ENCODE assay signal across 23 mouse cellular contexts in the genomic region with DNA sequence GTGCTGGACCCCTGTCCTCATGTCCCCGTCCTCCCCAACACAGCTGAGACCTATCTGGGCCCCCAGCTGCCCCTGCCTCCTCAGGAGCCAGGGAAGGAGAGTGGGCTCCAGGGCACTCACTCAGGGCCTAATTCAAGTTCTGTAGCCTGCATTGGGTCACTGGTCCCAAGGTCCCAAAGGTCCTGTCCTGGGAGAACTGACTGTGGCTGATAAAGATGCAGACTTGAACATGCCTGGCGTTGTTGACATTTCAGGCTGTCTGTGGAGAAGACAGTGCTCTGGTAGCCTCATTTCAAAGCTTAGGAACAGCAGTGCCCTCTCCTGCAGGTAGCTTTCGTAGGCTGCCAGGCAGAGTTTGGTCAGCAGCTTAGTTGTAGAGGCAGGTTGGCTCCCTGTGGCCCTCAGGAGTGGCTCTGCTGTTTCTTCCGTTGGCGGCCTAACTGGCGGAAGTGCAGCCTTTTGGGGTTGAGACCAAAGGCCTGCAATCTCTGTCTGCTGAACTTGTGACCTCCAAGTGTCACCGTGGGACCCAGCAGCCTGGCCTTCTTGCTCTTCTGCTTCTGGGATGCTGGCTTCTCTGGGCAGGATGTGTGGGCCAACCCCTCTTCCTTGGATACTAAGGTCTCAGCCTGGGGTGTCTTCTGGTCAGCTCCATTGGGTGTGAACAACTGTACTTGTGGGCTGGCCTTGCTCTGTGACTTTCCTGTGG. TPM values are rescaled to one million over a fixed set of nuclear protein-coding genes. Genes with fewer than 3 reads are reported as not detected.
A peak's percentile ranks its signal among the peaks of the same experiment; 100 is the strongest.
DNase-seq lines count a peak whose midpoint lies in the region; ATAC-seq and TF ChIP-seq lines count a peak whose summit lies in the region.
"Had no signal": no experiment of that assay in that cellular context is flagged by ENCODE, and none has a peak within 500 bp of the region (broad histone marks: within the 10 kb centered on the region; RNA-seq: fewer than 3 reads in every experiment).

No protein-coding gene starts in this region.

- TF ChIP-seq CTCF in heart, postnatal 0 days (IDR thresholded peaks at IDR 0.05; ENCODE audit: low read depth), result no peak
- no peak for TF ChIP-seq CTCF in MEL (IDR thresholded peaks at IDR 0.05 in 2 of 3, conservative IDR thresholded peaks at IDR 0.05 in 1 of 3; ENCODE audit: control insufficient read depth in 1 of 3, insufficient read depth in 1 of 3, low read depth in 2 of 3, low read length in 3 of 3, poor library complexity in 1 of 3, severe bottlenecking in 1 of 3)

- H3K9me3 ChIP-seq in heart, postnatal 0 days (replicated peaks; ENCODE audit: control insufficient read depth, low read length), result no peaks in the 10 kb centered on the region
- H3K9me3 ChIP-seq in MEL (replicated peaks; ENCODE audit: insufficient read depth, low read length), result no peaks in the 10 kb centered on the region
- H3K9me3 ChIP-seq: G1E; hindbrain, embryonic 13.5 days; limb, embryonic 10.5 days had no signal

- no peak overlapping the region for H3K4me2 ChIP-seq in heart, postnatal 0 days (ENCODE audit: low read depth, low read length)
- H3K4me2 ChIP-seq: hindbrain, embryonic 13.5 days had no signal

- 52% methylated on average over 7 of the region's 7 CpGs for whole genome bisulfite sequencing in heart, postnatal 0 days

- no peak overlapping the region for H3K9ac ChIP-seq in heart, postnatal 0 days (replicated peaks; ENCODE audit: low read depth, low read length)
- no peak overlapping the region for H3K9ac ChIP-seq in MEL (ENCODE audit: control insufficient read depth, low read depth, low read length, poor library complexity, severe bottlenecking)
- H3K9ac ChIP-seq: hindbrain, embryonic 13.5 days; liver, embryonic 14.5 days had no signal

- H3K79me2 ChIP-seq in MEL (ENCODE audit: control insufficient read depth, insufficient read depth, low read length, poor library complexity), result no peaks in the 10 kb centered on the region

- DNase-seq in heart, adult 11 months, result peak; percentile 85
- no peak for DNase-seq in heart, adult 8-10 months (ENCODE audit: low spot score)
- DNase-seq in heart, postnatal 0 days (ENCODE audit: low spot score), result no peak
- DNase-seq in heart, postnatal 25 days (ENCODE audit: low spot score), result no peak
- DNase-seq in MEL (ENCODE audit: low read depth, low spot score), result peak; percentile 52
- peak; percentile 57 for DNase-seq in lung, postnatal 10 days
- DNase-seq in gastrocnemius, adult 8-10 months (ENCODE audit: low spot score in 2 of 2), result no peak
- no peak for DNase-seq in frontal cortex, postnatal 36 days (ENCODE audit: low spot score in 2 of 2)
- DNase-seq: adrenal gland, postnatal 36 days; cerebellum, adult 11-12 months; cerebellum, postnatal 14 days; embryo, embryonic 11 days; gastrocnemius, adult 2 months; kidney, postnatal 4 days; layer of hippocampus, adult 9-11 months; midbrain, embryonic 14.5 days; thymus, postnatal 4 days had no signal

- no peak for TF ChIP-seq EP300 in heart, postnatal 0 days (IDR thresholded peaks at IDR 0.05; ENCODE audit: low read depth)
- no peak for TF ChIP-seq EP300 in MEL (IDR thresholded peaks at IDR 0.05; ENCODE audit: low read depth in 1 of 2, low read length in 2 of 2)

- intact Hi-C loops in heart, postnatal 25 days (cut with DNase I), result no loop called here

- no peaks in the 10 kb centered on the region for H3K27me3 ChIP-seq in heart, postnatal 0 days (ENCODE audit: control insufficient read depth, insufficient read depth, low read length)
- no peaks in the 10 kb centered on the region for H3K27me3 ChIP-seq in MEL (ENCODE audit: control insufficient read depth in 1 of 2, insufficient read depth in 2 of 2, low read length in 2 of 2)
- H3K27me3 ChIP-seq: hindbrain, embryonic 13.5 days had no signal

- TF ChIP-seq RAD21 in MEL (IDR thresholded peaks at IDR 0.05; ENCODE audit: low read depth, low read length), result no peak

- ATAC-seq in heart, postnatal 0 days (ENCODE audit: insufficient read depth, low read depth), result no peak
- ATAC-seq: CD4-positive, CD25-positive, alpha-beta regulatory T cell, adult 4 months; inflammation-experienced regulatory T-cells, adult 6 months had no signal

- H3K4me3 ChIP-seq in heart, postnatal 0 days (ENCODE audit: low read depth, low read length), result no peak overlapping the region
- H3K4me3 ChIP-seq in MEL (ENCODE audit: control insufficient read depth in 1 of 2, insufficient read depth in 1 of 2, low read depth in 2 of 2, low read length in 2 of 2), result no peak overlapping the region
- H3K4me3 ChIP-seq: gastrocnemius, adult 2 months; hindbrain, embryonic 13.5 days; limb, embryonic 10.5 days had no signal

- H3K27ac ChIP-seq in heart, postnatal 0 days (ENCODE audit: low read depth), result peak overlapping the region; percentile 62
- H3K27ac ChIP-seq in MEL (ENCODE audit: control insufficient read depth, low read depth, low read length), result no peak overlapping the region
- H3K27ac ChIP-seq: gastrocnemius, adult 2 months; hindbrain, embryonic 13.5 days; limb, embryonic 10.5 days had no signal

- H3K4me1 ChIP-seq in heart, postnatal 0 days (ENCODE audit: control insufficient read depth, insufficient read depth), result peaks cover 7% of the 10 kb centered on the region; the same call in 1 of the 2 replicates
- no peaks in the 10 kb centered on the region for H3K4me1 ChIP-seq in MEL (ENCODE audit: control insufficient read depth in 1 of 2, insufficient read depth in 2 of 2, low read length in 2 of 2)
- H3K4me1 ChIP-seq: hindbrain, embryonic 13.5 days; limb, embryonic 10.5 days had no signal

- TF ChIP-seq POLR2A in MEL (IDR thresholded peaks at IDR 0.05; ENCODE audit: control insufficient read depth in 1 of 2, insufficient read depth in 1 of 2, low read depth in 1 of 2, low read length in 2 of 2, poor library complexity in 1 of 2), result peak in 1 of 2 experiments; percentile 34; a peak in 2 of 4 replicates

- H3K36me3 ChIP-seq in heart, postnatal 0 days (replicated peaks; ENCODE audit: control insufficient read depth, insufficient read depth, low read length), result peaks cover 96% of the 10 kb centered on the region
- peaks cover 0 to 65% of the 10 kb centered on the region in 2 experiments; a peak in 2 of 4 replicates for H3K36me3 ChIP-seq in MEL (ENCODE audit: control insufficient read depth in 1 of 2, insufficient read depth in 2 of 2, low read length in 2 of 2)

TF ChIP-seq in MEL, 35 proteins besides CTCF, POLR2A, EP300 and RAD21 (continues in another document):
- TF ChIP-seq TCF12 (IDR thresholded peaks at IDR 0.05; ENCODE audit: low read depth, low read length) (0 out of 2 replicates have a peak, but pooled peaks have one; percentile 11), TAL1 (IDR thresholded peaks at IDR 0.05; ENCODE audit: low read length) (no peak), BHLHE40 (IDR thresholded peaks at IDR 0.05; ENCODE audit: borderline replicate concordance, low read depth, low read length) (no peak)

RNA-seq across cellular contexts. Expression of a gene that starts 8.6 kb away (rescaled TPM):
- total RNA-seq in heart, adult 8-10 months (2022), result 100 to 1,000 TPM in 1 of 4 experiments, 10 to 100 TPM in 3; 87.0 to 105 (median 93.5) TPM
- total RNA-seq in heart, postnatal 0 days (2014; rRNA removed; ENCODE audit: low replicate concordance), result 41.2 and 67.4 TPM in 2 replicates
- polyA plus RNA-seq in heart, postnatal 0 days (2015; fragmentation: Nextera tagmentation; extraction: Ambion mirVana), result 53.6 and 56.1 TPM in 2 replicates
- total RNA-seq in heart, postnatal 25 days (2021), result 10 to 100 TPM; 94.7 to 96.1 TPM
- total RNA-seq in MEL (2012; rRNA removed), result 76.4 and 83.9 TPM in 2 replicates
- 10 to 100 TPM in 1 of 2 experiments, not detected in 1; 99.7 TPM for polyA plus RNA-seq in MEL (2012; ENCODE audit: insufficient read depth in 1 of 2, insufficient read length in 2 of 2, low read depth in 1 of 2, low replicate concordance in 2 of 2, missing spikeins in 1 of 2)
- 10 to 100 TPM; 74.3 to 87.3 (median 80.7) TPM for total RNA-seq in gastrocnemius, adult 8-10 months (2022)

RNA-seq across cellular contexts. Expression of a gene that starts 14.1 kb away (rescaled TPM):
- 10 to 100 TPM; 16.2 to 18.3 (median 17.3) TPM for total RNA-seq in heart, adult 8-10 months (2022)
- 7.0 and 16.3 TPM in 2 replicates for total RNA-seq in heart, postnatal 0 days (2014; rRNA removed; ENCODE audit: low replicate concordance)
- polyA plus RNA-seq in heart, postnatal 0 days (2015; fragmentation: Nextera tagmentation; extraction: Ambion mirVana), result 5.9 and 9.1 TPM in 2 replicates
- total RNA-seq in heart, postnatal 25 days (2021), result 10 to 100 TPM; 15.9 to 17.4 TPM
- 175 and 199 TPM in 2 replicates for total RNA-seq in MEL (2012; rRNA removed)
- polyA plus RNA-seq in MEL (2012; ENCODE audit: insufficient read depth in 1 of 2, insufficient read length in 2 of 2, low read depth in 1 of 2, low replicate concordance in 2 of 2, missing spikeins in 1 of 2), result 100 to 1,000 TPM in 1 of 2 experiments, 10 to 100 TPM in 1; 76.1 to 233 TPM
- total RNA-seq in gastrocnemius, adult 8-10 months (2022), result 10 to 100 TPM in 3 of 4 experiments, 1 to 10 TPM in 1; 8.4 to 13.0 (median 11.4) TPM

RNA-seq across cellular contexts. Expression of a gene that starts 17.5 kb away (rescaled TPM):
- total RNA-seq in heart, adult 8-10 months (2022), result 10 to 100 TPM; 15.1 to 17.7 (median 16.7) TPM
- total RNA-seq in heart, postnatal 0 days (2014; rRNA removed; ENCODE audit: low replicate concordance), result 67.4 and 103 TPM in 2 replicates
- polyA plus RNA-seq in heart, postnatal 0 days (2015; fragmentation: Nextera tagmentation; extraction: Ambion mirVana), result 65.8 and 67.5 TPM in 2 replicates
- total RNA-seq in heart, postnatal 25 days (2021), result 10 to 100 TPM; 15.1 to 16.8 TPM
- total RNA-seq in MEL (2012; rRNA removed), result 40.1 and 55.2 TPM in 2 replicates
- polyA plus RNA-seq in MEL (2012; ENCODE audit: insufficient read depth in 1 of 2, insufficient read length in 2 of 2, low read depth in 1 of 2, low replicate concordance in 2 of 2, missing spikeins in 1 of 2), result 10 to 100 TPM in 1 of 2 experiments, not detected in 1; 67.9 TPM
- 10 to 100 TPM in 3 of 4 experiments, 1 to 10 TPM in 1; 8.8 to 10.7 (median 10.6) TPM for total RNA-seq in gastrocnemius, adult 8-10 months (2022)

RNA-seq across cellular contexts. Expression of a gene that starts 25.4 kb away (rescaled TPM):
- total RNA-seq in heart, adult 8-10 months (2022), result 1 to 10 TPM; 1.6 to 1.9 (median 1.8) TPM
- not detected in 2 replicates for total RNA-seq in heart, postnatal 0 days (2014; rRNA removed; ENCODE audit: low replicate concordance)
- 0.10 and 0.15 TPM in 2 replicates for polyA plus RNA-seq in heart, postnatal 0 days (2015; fragmentation: Nextera tagmentation; extraction: Ambion mirVana)
- total RNA-seq in heart, postnatal 25 days (2021), result under 1 TPM; 0.70 to 0.78 TPM
- 0.04 TPM in 1 of 2 replicates, not detected in the other for total RNA-seq in MEL (2012; rRNA removed)
- polyA plus RNA-seq in MEL (2012; ENCODE audit: insufficient read depth in 1 of 2, insufficient read length in 2 of 2, low read depth in 1 of 2, low replicate concordance in 2 of 2, missing spikeins in 1 of 2), result under 1 TPM in 1 of 2 experiments, not detected in 1; 0.08 TPM
- under 1 TPM; 0.10 to 0.29 (median 0.15) TPM for total RNA-seq in gastrocnemius, adult 8-10 months (2022)
- polyA plus RNA-seq: G1E had no signal

RNA-seq across cellular contexts. Expression of a gene that starts 34.5 kb away (rescaled TPM):
- total RNA-seq in heart, adult 8-10 months (2022), result 10 to 100 TPM; 43.6 to 52.1 (median 45.5) TPM
- 67.9 and 79.0 TPM in 2 replicates for total RNA-seq in heart, postnatal 0 days (2014; rRNA removed; ENCODE audit: low replicate concordance)
- 42.7 and 45.7 TPM in 2 replicates for polyA plus RNA-seq in heart, postnatal 0 days (2015; fragmentation: Nextera tagmentation; extraction: Ambion mirVana)
- 10 to 100 TPM; 35.9 to 42.2 TPM for total RNA-seq in heart, postnatal 25 days (2021)
- 168 and 174 TPM in 2 replicates for total RNA-seq in MEL (2012; rRNA removed)
- 100 to 1,000 TPM in 1 of 2 experiments, 10 to 100 TPM in 1; 67.5 to 171 TPM for polyA plus RNA-seq in MEL (2012; ENCODE audit: insufficient read depth in 1 of 2, insufficient read length in 2 of 2, low read depth in 1 of 2, low replicate concordance in 2 of 2, missing spikeins in 1 of 2)
- total RNA-seq in gastrocnemius, adult 8-10 months (2022), result 10 to 100 TPM; 54.9 to 59.4 (median 57.4) TPM

Comparison
In these comparisons a context has a peak if more than half of its experiments do, and no peak if none do; other contexts are left out.
1. DNase-seq: peak in heart, adult 11 months (single experiment), MEL (single experiment) and lung, postnatal 10 days (single experiment); none in heart, adult 8-10 months (single experiment), heart, postnatal 0 days (single experiment), heart, postnatal 25 days (single experiment), gastrocnemius, adult 8-10 months (0 of 2) and frontal cortex, postnatal 36 days (0 of 2).